Mouse (Mus musculus): ENCODE measurements around the gene Serinc3.

DNA sequence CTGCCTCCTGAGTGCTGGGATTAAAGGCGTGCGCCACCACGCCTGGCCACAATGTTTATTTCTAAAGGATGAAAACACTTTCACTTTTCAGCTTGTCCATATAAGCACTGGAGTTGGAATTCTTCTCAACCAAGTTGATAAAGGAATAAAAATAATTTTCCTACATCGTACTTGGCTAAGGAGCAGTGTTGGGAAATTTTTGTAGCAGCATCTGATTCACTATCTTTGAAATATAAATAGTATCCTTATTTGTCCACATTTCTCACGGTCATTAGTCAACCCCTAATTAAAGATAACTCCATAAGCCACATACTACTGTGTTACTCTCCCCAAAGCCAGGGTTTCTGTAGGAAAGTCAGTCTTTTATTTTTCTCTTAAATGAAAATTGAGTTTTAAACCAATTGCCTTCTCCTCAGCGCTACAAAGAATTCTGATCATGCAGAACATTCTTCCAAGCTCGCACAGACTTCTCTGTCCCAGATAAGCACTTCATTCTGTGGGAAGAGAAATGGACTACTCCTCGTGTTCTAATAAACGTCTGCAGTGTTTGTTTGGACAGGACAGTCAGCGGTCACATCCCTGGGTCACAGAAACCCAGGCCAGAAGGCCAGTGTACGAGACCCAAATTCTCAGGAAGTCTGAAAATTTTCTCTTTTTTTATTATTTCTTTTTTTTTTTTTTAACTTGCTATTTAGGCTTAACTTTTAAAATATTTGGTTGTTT is 26.1 kb upstream of the Serinc3 start:
- no peak for TF ChIP-seq GATA1 (IDR thresholded peaks at IDR 0.05; ENCODE audit: borderline replicate concordance, low read length)
- TF ChIP-seq FLI1 (IDR thresholded peaks at IDR 0.05; ENCODE audit: low read length) = no peak

All from megakaryocyte, embryonic 14.5 days (primary cell).